Mouse (Mus musculus): ENCODE measurements around the gene Shld1. TPM values are rescaled to one million over a fixed set of nuclear protein-coding genes. Genes with fewer than 3 reads are reported as not detected.
A peak's percentile ranks its signal among the peaks of the same experiment; 100 is the strongest.

The Shld1 gene
- total RNA-seq, 2 experiments from 2014 or later: 8.1 to 13.4 TPM

DNA sequence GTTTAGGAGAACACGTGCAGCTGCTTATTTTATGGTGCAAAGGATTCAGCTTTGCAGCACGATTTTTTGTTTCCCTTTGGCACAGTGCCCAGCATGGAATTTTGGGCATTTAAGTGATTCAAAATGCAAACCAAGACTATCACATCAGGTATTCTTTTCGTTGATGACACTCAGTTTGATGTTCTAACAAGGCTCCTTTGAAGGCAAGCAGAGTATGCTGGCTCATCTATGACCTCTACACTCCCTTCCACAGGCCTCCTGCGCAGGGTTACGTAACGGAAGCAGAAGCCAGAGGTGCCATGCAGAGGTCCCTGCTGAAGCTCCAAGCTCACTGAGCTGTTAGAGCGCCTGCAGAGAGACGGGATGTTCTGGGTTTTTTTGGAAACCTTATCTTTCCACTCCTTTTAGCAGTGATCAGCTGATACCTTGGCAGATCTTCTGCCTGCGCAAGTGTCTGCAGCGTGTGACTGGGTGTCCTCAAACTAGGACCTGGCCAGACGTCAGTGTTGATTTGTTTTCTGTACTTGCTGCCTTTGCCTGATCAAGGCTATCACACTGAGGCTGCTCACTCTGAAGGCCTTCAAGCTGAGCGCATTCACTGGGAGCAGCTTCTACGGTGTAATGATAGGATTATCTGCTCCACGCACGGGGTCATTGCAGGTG, 3.0 kb downstream of the Shld1 start:
- ATAC-seq (replicated peaks; ENCODE audit: low FRiP score, poor library complexity, severe bottlenecking): peak; percentile 70

DNA sequence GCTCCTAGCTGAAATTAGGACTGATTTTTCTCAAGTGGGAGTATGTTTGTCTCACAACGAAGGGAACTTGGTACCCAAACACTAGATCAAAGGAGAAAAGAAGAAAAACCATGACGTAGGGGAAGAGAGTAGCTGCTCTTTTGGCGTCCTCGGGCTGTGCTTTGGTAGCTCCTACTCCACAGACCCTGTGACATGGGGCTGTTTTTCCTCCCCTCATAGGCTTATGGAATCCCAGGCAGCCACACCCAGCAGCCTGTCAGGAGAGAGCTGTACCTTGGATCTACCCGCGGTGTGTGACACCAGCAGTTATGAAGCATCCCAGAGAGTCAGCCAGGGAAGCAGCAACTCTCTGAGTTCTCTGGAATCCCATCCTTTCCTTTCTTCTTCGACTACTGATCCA, 5.0 kb downstream of the Shld1 start:
- ATAC-seq (replicated peaks; ENCODE audit: low FRiP score, poor library complexity, severe bottlenecking): no peak

DNA sequence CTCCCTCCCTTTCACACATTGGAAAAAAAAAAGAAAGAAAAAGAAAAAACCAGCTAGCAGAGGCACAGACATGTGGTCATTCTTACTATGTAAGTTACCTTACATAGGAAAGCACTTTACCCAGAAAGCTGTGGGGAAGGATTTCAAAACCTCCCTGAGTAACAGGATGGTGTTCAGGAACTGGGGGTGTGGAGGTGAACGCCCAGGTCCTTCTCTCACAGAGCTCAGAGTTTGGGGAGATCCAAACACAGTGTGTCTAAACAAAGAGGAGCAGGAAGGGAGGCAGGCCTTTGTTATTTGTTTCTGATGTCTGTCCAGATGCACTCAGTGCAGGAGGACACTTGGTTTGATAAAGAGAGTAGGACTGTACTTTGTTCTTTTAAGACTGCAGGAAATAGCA, 5.6 kb downstream of the Shld1 start:
- ATAC-seq (replicated peaks; ENCODE audit: low FRiP score, poor library complexity, severe bottlenecking): no peak

DNA sequence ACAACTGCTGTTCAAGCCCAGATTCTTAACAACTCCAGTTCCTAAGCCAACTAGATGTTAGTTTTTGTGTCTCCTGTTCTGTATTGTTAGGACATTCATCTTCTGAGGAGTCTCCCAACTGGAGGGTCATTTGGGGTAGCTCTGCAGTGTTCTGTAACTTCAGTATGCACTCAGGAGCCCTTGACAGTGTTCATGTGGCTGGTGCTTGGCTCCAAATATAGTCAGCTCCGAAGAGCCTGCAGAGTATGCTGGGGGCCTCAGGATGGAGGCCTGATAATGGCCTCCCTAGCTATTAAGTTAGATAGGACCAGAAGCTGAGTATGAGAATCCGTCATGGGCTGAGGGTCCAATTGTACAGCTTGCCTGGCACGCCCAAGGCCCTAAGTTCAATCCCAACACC, 7.2 kb downstream of the Shld1 start:
- no peak for ATAC-seq (replicated peaks; ENCODE audit: low FRiP score, poor library complexity, severe bottlenecking)

DNA sequence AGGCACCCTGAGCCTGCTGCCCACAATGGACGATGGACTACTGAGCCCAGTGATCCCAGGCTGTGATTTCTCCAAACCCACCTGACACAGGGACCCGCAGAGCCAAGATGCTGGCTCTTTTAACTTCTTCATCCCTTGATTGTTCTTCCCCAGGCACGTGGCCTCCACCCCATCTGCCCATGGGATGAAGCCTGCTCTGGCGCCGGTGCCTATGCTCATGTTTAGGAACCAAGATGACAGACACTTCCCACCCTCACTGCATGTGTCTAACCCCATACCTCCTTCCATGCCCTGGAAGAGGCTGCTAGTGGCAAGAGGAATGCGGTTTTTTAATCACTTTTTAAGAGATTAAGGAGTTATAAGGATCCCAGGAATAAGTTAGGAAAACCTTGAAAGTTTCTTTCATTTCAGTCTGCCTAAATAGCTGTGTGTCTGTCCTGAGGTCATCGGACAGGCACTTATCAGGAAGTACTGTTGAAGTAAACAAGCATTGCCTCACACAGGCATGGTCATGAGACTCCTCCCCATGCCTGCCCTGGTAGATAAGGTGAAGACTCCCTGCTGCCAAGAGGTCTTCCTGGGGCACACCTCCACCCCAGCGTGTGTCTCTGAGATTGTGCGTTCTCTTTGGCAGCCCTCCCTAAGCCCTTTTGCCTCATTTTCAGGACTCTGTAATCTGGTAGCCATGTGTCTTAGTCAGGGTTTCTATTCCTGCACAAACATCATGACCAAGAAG, 8.8 kb downstream of the Shld1 start:
- peak; percentile 97 for ATAC-seq (replicated peaks; ENCODE audit: low FRiP score, poor library complexity, severe bottlenecking)

DNA sequence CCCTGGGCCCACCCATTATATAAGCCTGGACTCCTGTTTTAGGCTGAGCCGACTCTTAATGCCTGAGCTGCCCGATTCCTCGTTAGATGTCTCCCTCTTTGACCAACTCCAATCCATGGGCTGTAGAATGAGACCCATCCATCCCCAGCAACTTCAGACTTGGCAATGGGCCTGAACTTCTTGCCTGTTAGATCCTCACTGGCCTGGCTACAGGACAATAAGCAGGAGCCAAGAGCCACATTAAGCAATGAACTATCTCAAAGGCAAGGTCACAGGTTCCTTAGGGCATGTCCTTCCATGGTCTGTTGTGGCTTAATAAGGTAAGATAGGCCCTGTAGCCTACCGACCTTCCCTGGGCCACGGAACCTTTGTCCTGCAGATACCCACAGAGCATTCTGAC, 9.8 kb downstream of the Shld1 start:
- ATAC-seq (replicated peaks; ENCODE audit: low FRiP score, poor library complexity, severe bottlenecking): no peak

DNA sequence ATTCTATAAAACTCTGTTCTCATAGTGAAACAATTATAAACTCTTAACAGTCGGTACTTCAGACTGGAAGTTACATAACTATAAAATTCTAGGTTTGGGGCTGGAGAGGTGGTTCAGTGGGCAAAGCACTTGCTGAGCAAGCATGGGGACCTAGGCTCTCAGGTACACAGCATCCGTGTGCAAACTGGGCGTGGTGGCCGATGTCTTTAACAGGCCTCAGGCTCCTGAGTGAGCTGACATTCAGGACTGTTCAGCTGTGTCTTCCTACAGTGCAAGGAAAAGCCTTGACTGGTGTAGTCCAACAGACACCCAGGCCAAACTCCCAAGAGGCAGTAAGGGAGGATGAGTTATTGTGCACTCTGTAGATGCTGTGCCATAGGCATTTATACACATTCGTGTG, 10.5 kb downstream of the Shld1 start:
- ATAC-seq (replicated peaks; ENCODE audit: low FRiP score, poor library complexity, severe bottlenecking): no peak

DNA sequence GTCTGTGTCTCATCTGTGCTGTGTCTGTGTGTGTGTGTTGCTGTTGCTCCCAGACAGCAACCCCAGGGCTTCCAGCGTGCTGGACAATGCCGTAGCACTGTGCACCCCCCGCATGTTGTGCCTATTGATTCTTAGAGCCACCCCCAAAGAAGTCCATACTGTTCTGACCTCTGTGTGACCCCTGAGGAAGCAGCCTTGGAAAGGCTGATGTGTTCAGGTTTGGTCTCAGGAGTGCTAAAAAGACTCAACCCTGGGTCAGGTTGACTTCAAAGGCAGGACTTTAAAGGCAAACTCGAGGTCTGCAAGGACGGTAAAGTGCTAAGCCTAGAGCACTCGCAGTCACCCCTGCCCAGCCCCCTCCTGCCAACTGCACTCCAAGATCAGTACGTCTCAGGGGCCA, 11.0 kb downstream of the Shld1 start:
- no peak for ATAC-seq (replicated peaks; ENCODE audit: low FRiP score, poor library complexity, severe bottlenecking)

DNA sequence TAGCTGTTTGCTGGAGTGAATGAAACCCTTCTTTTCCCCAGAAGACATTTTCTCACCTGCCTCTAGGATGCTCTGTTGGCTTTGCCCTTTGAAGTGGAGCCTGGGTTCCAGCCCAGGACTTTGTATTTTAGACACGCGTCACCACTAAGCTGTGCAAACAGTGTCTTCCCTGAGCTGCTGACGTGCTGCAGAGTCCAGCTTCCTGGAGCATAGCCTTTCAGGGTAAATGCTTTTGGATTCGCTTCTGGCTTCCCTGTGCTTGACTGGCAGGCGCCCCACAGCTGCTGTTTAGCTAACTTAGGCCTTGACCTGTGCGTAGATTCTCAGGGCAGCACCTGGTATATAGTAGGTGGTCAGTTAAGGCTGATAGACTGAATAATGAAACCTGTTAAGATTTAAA, 11.7 kb downstream of the Shld1 start:
- ATAC-seq (replicated peaks; ENCODE audit: low FRiP score, poor library complexity, severe bottlenecking): no peak

DNA sequence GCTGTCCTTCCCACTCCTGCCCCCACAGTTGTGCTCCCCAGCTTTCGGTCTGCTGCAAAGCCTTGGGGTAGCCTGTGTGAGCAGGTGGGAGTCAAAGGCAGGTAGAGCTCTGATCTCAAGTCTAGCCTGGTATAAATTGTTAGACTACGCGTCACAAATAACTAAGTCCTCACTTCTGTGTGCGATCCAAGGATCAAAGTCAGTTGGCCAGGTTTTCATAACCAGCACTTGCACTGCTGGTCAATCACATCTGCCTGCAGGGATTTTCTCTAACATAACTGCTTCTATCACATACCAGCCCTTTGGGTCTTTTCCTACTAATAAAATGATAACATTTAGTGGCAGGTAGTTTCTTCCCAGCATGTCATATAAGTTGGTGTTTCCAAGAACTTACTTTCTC, 14.2 kb downstream of the Shld1 start:
- no peak for ATAC-seq (replicated peaks; ENCODE audit: low FRiP score, poor library complexity, severe bottlenecking)

DNA sequence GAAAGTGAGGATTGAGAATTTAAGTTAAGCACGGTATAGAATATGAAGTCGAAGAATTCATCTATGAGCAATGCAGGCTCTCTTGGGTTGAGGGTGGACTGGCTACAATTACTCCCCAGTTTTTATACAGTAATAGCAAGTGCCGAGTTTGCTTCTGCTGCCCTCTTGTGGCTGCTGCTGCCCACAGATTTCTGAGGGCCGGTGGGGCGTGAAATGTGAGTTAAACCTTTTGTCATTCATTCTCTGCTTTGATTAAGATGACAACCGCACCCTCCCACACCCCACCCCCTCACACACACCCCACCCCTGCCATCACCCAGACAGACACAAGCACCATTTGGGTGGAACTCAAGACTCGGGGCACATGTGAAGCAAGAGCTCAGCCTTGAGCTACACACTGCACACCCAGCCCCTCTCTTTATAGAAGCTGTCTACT, 14.7 kb downstream of the Shld1 start:
- peak; percentile 74 for ATAC-seq (replicated peaks; ENCODE audit: low FRiP score, poor library complexity, severe bottlenecking)

DNA sequence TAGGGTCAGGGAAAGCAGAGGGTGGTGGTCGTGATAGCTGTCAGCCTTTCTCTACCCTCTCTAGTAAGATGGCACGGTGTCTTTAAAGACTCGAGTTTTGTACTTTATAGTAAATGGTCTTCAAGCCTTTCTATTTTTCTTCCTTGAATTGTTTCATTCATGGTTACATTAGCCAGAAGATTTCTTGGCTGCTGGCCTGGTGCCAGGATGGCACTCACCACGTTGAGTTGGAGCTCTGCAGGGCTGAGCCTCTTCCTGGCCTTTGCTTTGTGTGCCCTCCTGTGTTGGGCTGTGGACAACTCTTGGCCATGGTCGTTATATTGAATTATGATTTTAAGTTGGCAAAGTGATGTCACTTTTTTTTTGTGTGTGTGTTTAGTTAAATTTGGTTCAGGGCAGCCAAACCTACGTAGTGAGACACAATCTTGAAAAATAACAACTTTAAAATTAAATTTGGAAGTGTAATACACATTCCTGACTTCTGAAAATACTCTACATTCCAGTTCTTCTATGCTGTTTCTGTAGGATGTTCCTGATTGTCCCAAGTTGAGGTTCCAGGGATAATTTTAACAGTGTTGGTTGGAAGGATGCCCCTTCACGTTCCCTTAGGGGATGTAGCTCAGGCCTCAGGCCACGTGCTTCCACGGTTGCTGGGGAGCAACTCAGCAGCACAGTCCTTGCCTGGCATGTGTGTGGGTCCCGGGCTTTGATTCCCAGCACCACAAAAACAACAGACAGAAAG, 18.7 kb downstream of the Shld1 start:
- no peak for ATAC-seq (replicated peaks; ENCODE audit: low FRiP score, poor library complexity, severe bottlenecking)

DNA sequence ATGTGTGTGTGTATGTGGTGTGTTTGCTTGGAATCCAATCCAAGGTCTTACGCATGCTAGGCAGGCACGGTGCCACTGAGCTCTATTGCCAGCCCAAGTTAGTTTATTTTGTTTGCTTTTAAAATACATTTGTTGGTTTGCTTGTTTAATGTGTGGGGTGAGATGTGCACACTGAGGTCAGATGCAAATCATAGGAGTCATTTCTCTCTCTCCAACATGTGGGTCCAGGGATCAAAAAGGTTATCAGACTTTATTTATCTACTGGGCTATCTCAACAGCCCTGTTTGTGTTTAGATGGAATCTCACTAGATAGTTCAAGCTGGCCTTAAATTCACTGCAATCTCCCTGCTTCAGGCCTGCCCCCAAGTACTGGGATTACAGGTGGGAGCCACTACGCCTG, 19.6 kb downstream of the Shld1 start:
- no peak for ATAC-seq (replicated peaks; ENCODE audit: low FRiP score, poor library complexity, severe bottlenecking)

DNA sequence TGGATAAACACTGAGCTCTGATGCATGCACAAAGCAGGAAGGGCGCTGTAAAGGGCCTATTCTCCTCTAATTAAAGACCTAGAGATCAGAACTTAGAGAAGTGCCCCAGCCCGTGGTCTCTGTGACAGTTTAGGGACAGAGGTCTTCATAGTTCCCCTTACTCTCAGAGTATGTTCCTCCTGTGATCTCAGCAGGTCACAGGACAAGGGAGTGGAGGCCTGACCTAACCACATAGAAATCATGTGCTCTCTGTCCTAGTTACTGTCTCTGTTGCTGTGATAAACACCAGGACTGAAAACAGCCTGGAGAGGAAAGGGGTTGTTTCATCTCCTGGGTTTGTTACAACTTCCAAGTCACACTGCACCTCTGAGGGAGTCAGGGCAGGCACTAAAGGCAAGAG, 23.8 kb downstream of the Shld1 start:
- ATAC-seq (replicated peaks; ENCODE audit: low FRiP score, poor library complexity, severe bottlenecking): no peak

DNA sequence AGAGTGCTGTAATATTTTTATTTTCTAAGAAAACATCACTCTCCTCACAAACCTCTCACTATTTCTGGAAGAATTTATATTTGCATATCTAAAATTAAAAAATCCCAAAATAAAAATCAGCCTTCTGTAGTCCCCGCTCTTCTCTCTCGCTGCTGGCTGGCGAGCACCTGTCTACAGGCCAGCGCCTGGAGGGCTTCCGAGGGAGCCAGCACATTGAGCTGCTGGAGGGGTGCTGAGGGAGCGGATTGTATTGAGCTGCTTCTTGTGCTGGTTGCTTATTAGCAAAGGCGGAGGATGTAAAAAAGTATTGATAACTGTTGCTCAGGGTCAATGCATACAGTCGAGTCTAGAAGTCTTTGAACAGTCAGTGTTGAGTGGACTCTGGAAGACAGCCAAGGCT, 25.3 kb downstream of the Shld1 start:
- no peak for ATAC-seq (replicated peaks; ENCODE audit: low FRiP score, poor library complexity, severe bottlenecking)

DNA sequence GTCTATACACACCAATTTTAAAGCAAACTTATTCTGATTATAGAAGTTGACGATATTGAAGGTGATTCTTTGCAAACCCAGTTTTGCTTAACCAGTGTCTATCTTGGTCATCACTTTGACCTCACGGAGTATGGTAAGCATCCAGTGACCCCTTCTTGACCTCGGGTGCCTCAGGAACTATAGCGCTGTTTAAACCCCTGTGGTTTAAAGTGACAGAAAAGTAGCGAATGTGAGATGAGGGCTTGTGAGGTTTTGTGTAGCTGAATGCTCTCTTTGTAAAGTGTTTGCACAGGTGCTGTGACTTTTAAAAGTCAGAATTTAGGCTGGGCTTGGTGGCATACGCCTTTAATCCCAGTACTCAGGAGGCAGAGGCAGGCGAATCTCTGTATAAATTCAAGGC, 27.8 kb downstream of the Shld1 start:
- no peak for ATAC-seq (replicated peaks; ENCODE audit: low FRiP score, poor library complexity, severe bottlenecking)

DNA sequence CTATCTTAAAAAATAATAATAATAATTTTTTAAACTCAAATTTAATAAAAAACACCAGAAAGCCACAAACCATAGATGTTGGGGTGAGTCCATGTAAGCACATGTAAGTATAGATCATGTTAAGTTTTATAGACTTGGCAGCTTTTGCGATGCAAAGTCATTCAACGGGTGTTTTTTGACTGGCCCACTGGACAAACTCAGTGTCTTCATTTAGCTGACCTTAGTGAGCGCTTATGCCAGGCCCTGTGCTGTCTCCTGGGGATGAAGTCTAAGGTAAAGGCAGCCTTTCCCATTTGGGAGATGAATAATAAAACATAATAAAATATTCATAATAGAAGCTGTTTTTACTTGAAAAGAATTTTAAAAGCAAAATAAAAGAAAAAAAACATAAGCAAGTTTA, 28.2 kb downstream of the Shld1 start:
- ATAC-seq (replicated peaks; ENCODE audit: low FRiP score, poor library complexity, severe bottlenecking): no peak

DNA sequence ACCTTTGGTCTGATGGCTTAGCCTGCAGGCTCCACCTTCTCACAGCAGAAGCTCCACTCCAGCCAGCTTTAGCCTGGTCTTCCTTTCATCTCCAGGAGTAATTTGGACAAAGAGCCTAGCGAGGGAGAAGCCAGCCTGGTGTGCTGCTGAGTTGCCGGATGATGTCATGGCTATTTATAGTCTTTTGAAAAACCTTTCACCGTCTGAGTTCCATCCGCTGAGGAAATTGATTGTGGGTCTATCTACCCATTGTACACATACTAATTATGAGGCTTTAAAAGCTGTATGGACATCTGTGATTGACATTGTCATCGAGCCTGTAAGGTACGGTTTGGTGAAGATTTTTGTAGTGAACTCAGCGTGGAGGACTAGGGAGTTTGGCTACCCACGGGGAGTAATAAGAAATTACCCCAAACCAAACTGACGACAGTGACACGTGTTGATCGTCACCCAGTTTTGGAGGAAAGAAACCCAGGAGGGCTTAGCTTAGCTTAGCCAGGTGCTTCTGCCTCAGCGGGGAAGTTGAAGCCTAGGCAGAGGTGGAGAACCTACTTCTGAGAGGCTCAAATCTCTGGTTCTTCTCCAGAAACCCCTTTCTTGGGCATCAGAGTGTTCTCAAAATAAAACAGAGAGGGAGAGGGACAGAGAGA, 28.8 kb downstream of the Shld1 start:
- no peak for ATAC-seq (replicated peaks; ENCODE audit: low FRiP score, poor library complexity, severe bottlenecking)

DNA sequence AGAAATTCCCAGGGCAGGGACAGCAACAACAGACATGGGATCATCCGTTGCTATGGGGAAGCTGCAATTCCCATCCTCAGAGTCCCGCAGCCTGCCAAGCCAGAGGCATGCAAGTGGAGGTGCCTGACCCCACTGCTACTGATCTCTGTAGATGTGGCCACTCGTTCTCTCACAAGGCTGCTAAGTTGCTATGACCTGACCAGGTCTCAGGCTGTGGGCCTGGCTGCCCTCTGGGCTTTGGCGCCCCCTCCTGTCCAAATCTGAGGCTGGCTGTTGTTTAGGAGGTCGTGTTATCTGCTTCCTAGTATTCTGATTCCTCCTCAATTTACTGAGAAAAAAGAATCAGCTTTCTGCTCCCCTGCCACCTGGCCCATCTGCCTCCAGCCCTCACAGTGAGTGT, 29.4 kb downstream of the Shld1 start:
- ATAC-seq (replicated peaks; ENCODE audit: low FRiP score, poor library complexity, severe bottlenecking): peak; percentile 90

DNA sequence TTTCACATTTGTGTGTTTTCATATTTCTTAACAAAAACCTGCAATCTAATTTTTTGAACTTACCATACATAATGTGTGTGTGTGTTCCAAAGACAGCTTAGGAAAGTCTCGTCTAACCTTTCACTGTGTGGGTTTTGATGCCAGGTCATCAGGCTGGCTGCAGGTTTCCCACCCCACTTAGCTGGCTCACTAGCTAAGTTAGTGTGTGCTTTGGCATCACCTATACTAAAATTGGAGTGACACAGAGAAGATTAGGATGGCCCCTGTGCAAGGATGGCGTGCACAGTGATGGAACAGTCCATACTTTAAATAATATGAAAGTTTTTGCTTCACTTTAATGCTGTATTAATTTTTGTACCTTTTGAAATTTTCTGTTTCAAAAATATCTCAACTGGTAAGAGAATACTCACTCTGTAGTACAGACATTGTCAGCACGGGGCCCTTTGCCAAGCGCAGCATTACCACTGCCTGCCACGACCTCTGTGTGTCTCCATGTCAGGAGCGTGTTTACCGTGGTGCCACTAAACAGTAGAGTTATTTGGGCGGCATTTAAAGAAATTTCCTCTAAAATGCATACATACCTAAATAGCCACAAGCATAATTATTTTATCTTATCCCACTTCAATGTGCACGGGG, 30.3 kb downstream of the Shld1 start:
- ATAC-seq (replicated peaks; ENCODE audit: low FRiP score, poor library complexity, severe bottlenecking): no peak

Measured in erythroid progenitor cell, adult 5-6 weeks (primary cell).